Mouse (Mus musculus) fat pad, adult 2 months (tissue): ENCODE measurements around the gene Slc19a3.

Experiments
- DNase-seq: peaks from one replicate; pipeline ENCODE4 v3.0.0-alpha.2; 2011; ENCODE audit warnings: low read depth, low spot score; ENCODE audit errors: extremely low read depth

Slc19a3 gene

GRCm38 (mm10) chr1:83038109-83038672 is at the start of gene Slc19a3:
Slc19a3 (minus strand) TSS chr1:83038448.
- DNase-seq, result no peak

GRCm38 (mm10) chr1:83084790-83085189 is 46.5 kb upstream of the Slc19a3 start:
- no peak for DNase-seq

GRCm38 (mm10) chr1:83077016-83077415 is 38.8 kb upstream of the Slc19a3 start:
- no peak for DNase-seq

- DNase-seq, result no peak
Measured at GRCm38 (mm10) chr1:83076190-83076917, 38.1 kb upstream of the Slc19a3 start.

- DNase-seq, result no peak
Measured at GRCm38 (mm10) chr1:83075526-83076189, 37.4 kb upstream of the Slc19a3 start.

- no peak for DNase-seq
Measured at GRCm38 (mm10) chr1:83067205-83067604, 29.0 kb upstream of the Slc19a3 start.

GRCm38 (mm10) chr1:83066577-83066976 is 28.3 kb upstream of the Slc19a3 start:
- no peak for DNase-seq

- DNase-seq, result no peak
Measured at GRCm38 (mm10) chr1:83064851-83065250, 26.6 kb upstream of the Slc19a3 start.

GRCm38 (mm10) chr1:83060643-83061042 is 22.4 kb upstream of the Slc19a3 start, which contains the start of gene Krtap28-13:
Krtap28-13 (plus strand) TSS chr1:83060930.
- no peak for DNase-seq

- DNase-seq, result no peak
Measured at GRCm38 (mm10) chr1:83059278-83059677, 21.0 kb upstream of the Slc19a3 start, which contains the start of gene A030005K14Rik. A030005K14Rik (minus strand) TSS chr1:83059378.

- DNase-seq, result no peak
Measured at GRCm38 (mm10) chr1:83058481-83058880, 20.2 kb upstream of the Slc19a3 start.

GRCm38 (mm10) chr1:83044882-83045427 is 6.7 kb upstream of the Slc19a3 start, which contains the start of gene Gm47969:
Gm47969 (plus strand) TSS chr1:83044932.
- DNase-seq, result no peak

GRCm38 (mm10) chr1:83042380-83042779 is 4.1 kb upstream of the Slc19a3 start, which contains the start of gene Krtap28-10:
Krtap28-10 (minus strand) TSS chr1:83042480.
- DNase-seq, result no peak

- DNase-seq, result no peak
Measured at GRCm38 (mm10) chr1:83039080-83039479, 832 bp upstream of the Slc19a3 start.

GRCm38 (mm10) chr1:83036892-83037667 is 1.2 kb downstream of the Slc19a3 start:
- DNase-seq, result no peak

- DNase-seq, result no peak
Measured at GRCm38 (mm10) chr1:83034509-83034908, 3.7 kb downstream of the Slc19a3 start.

GRCm38 (mm10) chr1:83032508-83032907 is 5.7 kb downstream of the Slc19a3 start:
- DNase-seq, result no peak

GRCm38 (mm10) chr1:83031950-83032349 is 6.3 kb downstream of the Slc19a3 start:
- no peak for DNase-seq

- no peak for DNase-seq
Measured at GRCm38 (mm10) chr1:83016556-83016955, 21.7 kb downstream of the Slc19a3 start.

- no peak for DNase-seq
Measured at GRCm38 (mm10) chr1:83015329-83015879, 22.8 kb downstream of the Slc19a3 start.
